Mouse (Mus musculus) stomach, postnatal 0 days (tissue): ENCODE results near the gene Zfp367.

Experiments
- CTCF ChIP-seq: IDR thresholded peaks from 2 replicates; pipeline ENCODE4 v1.5.1; 2016; ENCODE audit warnings: antibody characterized with exemption, low read depth, mild to moderate bottlenecking, moderate library complexity
- EP300 ChIP-seq: optimal IDR thresholded peaks from 2 replicates; pipeline ENCODE3; 2016; ENCODE audit warnings: antibody characterized with exemption

DNA sequence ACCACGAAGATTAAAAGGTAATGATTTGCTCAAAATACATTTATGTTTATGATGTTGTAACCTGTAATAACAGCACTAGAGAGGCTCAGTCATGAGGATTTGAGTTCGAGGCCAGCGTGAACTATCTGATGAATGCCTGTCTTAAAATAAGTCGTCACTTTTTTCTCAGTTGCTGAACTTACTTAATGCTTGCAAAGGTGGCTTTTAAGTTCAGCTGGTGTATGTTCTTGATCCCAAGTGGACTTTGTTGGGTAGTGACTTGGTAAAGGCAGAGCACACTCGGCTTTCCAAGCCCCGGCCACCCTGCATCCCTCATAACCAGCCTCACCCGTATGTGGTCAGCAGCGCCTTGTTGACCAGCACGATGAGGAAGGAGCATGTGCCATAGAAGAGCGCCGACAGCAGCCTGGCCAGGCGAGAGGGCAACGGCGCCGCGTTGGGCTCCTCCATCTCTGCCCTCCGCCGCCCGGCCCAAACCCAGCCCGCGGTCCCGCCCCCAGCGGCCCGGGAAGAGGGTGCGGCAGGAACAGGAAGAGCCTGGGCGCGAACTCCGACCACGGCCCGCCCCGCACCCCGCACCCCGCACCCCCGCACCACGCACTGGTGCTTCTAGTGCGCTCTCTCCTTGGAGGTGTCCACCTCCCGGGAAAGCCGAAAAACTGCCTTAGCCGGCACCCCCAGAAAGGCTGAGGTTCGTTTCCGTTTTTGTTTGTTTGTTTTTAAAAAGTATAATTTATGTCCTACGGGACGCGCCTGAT, 24.0 kb downstream of the Zfp367 start, which contains the start of gene Slc35d2:
- TF ChIP-seq CTCF (no peak), EP300 (no peak)
